Mouse (Mus musculus): ENCODE results near the gene Adamts12. TPM values are rescaled to one million over a fixed set of nuclear protein-coding genes. Genes with fewer than 3 reads are reported as not detected.

Adamts12 gene
- 2.2 and 4.1 TPM in 2 replicates for polyA plus RNA-seq (2014; fragmentation: Nextera tagmentation; extraction: Ambion mirVana)

DNA sequence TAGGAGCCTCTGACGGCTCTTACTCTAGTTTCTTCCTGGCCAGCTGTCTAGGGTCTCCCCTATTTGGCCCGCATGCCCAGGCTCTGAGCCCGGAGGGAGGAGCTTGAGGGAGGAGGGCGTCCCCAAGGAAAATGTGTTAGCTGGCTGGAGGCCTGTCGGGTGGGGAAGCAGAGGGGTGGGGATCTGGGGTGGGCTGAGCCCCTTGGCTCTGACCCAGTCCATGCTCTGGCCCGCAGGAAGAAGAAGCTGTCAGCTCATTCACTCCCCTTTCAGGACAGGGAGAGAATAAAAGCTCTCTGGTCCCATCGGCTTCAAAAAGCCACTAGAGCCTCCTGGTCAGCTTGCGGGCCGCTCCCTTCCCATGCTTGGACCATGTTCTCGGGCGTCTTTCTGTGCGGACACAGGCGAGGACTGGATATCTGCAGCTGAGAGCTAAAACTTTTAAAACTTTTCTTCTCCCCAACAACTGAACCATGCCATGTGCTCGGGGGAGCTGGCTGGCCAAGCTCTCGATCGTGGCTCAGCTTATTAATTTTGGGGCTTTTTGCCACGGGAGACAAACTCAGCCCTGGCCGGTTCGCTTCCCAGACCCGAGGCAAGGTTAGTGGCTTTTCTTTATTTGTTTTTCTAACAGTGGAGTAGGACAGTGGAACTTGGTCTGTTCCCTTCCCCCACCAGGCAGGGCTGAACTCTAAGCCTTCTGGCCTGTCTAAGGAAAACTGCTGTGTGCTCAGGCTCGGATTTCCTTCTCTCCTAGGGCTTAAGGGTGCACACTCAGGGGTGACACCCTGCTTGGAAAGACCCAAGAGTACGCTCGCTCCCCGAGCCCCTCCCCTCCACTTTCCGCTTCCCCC is at the start of gene Adamts12:
Gene Adamts12, plus strand, starts transcription at position 233 of the 854 bp plus-strand sequence.
- Histone ChIP-seq H3K4me3 (ENCODE audit: low read depth, low read length) (peak within 1 kb of the TSS; percentile 21), H3K4me1 (ENCODE audit: control insufficient read depth, insufficient read depth, low read length) (peaks cover 9% of the 10 kb centered on the region; the same call in 1 of the 2 replicates), H3K9me3 (ENCODE audit: control insufficient read depth, low read length) (no peaks in the 10 kb centered on the region), H3K27me3 (ENCODE audit: control insufficient read depth, insufficient read depth, low read length) (no peaks in the 10 kb centered on the region), H3K27ac (ENCODE audit: low read depth, low read length) (peak within 1 kb of the TSS; percentile 58), H3K9ac (replicated peaks; ENCODE audit: low read depth, low read length) (peak within 1 kb of the TSS; percentile 22), H3K36me3 (ENCODE audit: control insufficient read depth, insufficient read depth, low read length) (no peaks in the 10 kb centered on the region), H3K4me2 (ENCODE audit: low read depth, low read length) (peak within 1 kb of the TSS; percentile 42)
- 1% methylated on average over 25 of the region's 25 CpGs for WGBS
- ATAC-seq (ENCODE audit: low read depth): peak; percentile 89

DNA sequence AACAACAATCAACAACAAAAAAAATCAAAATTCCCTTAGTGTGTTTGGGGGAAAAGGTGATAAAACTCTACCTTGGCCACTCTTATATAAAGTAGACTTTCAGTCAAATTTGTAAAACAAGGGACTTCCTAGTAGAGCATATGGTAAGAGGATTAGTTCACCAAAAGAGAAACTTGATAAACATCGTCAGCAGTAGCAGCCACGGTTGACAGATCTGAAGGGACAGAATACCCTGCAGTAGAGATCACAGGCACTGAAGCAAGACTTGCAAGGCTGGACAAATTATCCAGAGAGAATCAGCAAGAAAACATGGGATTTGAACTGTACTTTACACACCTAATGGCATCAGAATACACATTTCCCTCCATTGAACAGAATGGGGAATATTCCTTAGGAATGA is 49.7 kb upstream of the Adamts12 start:
- Histone ChIP-seq H3K4me1 (ENCODE audit: control insufficient read depth, insufficient read depth, low read length) (no peaks in the 10 kb centered on the region), H3K4me2 (ENCODE audit: low read depth, low read length) (no peak overlapping the region), H3K27me3 (ENCODE audit: control insufficient read depth, insufficient read depth, low read length) (no peaks in the 10 kb centered on the region), H3K9ac (replicated peaks; ENCODE audit: low read depth, low read length) (no peak overlapping the region), H3K9me3 (ENCODE audit: control insufficient read depth, low read length) (no peaks in the 10 kb centered on the region), H3K36me3 (ENCODE audit: control insufficient read depth, insufficient read depth, low read length) (no peaks in the 10 kb centered on the region), H3K4me3 (ENCODE audit: low read depth, low read length) (no peak overlapping the region), H3K27ac (ENCODE audit: low read depth, low read length) (no peak overlapping the region)
- no peak for ATAC-seq (ENCODE audit: low read depth)
- WGBS: 65% methylated on average over 2 of the region's 2 CpGs

DNA sequence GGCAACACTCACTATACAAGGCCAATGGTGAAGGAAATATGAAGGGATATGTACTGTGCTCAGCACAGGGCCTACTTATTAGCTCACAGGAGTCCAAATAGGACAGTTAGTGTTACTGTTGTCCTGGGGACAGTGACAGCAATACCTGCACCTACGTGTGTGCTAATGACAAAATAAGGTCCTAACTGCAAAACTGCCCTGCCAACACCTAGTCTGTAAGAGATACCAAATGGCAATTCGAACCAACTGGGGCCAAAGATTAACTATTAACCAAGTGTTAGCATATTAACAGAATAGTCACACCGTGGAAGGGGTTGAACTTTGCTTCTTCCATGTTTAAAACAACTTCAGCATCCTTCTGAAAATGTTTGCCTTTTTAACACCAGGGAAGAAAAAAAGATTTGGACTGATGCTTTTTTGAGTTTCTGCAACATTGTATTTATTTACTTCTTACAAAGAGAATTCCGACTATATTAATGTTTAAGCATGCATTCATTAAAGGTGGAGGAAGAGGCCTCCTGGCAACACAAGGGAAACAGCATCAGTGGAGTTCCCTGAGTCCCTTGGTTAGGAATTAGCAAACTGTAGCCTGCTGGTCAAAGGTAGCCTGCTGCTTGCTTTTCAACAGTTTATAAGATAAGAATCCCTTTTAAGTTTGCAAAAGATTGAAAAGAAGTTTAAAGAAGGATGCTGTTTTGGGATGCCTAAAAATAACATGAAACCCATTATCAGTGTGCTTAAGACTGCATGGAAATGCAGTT is 37.6 kb upstream of the Adamts12 start:
- ATAC-seq (ENCODE audit: low read depth): no peak
- Histone ChIP-seq H3K9ac (replicated peaks; ENCODE audit: low read depth, low read length) (no peak overlapping the region), H3K27ac (ENCODE audit: low read depth, low read length) (no peak overlapping the region), H3K4me2 (ENCODE audit: low read depth, low read length) (no peak overlapping the region), H3K4me3 (ENCODE audit: low read depth, low read length) (no peak overlapping the region), H3K9me3 (ENCODE audit: control insufficient read depth, low read length) (no peaks in the 10 kb centered on the region), H3K27me3 (ENCODE audit: control insufficient read depth, insufficient read depth, low read length) (no peaks in the 10 kb centered on the region), H3K4me1 (ENCODE audit: control insufficient read depth, insufficient read depth, low read length) (no peaks in the 10 kb centered on the region), H3K36me3 (ENCODE audit: control insufficient read depth, insufficient read depth, low read length) (no peaks in the 10 kb centered on the region)
- 81% methylated on average over 4 of the region's 4 CpGs for WGBS

- 75% methylated on average over 3 of the region's 3 CpGs for WGBS
- H3K4me1 ChIP-seq (ENCODE audit: control insufficient read depth, insufficient read depth, low read length): no peaks in the 10 kb centered on the region
- H3K9me3 ChIP-seq (ENCODE audit: control insufficient read depth, low read length): no peaks in the 10 kb centered on the region
- no peak overlapping the region for H3K27ac ChIP-seq (ENCODE audit: low read depth, low read length)
- no peaks in the 10 kb centered on the region for H3K36me3 ChIP-seq (ENCODE audit: control insufficient read depth, insufficient read depth, low read length)
- no peak for ATAC-seq (ENCODE audit: low read depth)
- no peak overlapping the region for H3K4me2 ChIP-seq (ENCODE audit: low read depth, low read length)
- no peak overlapping the region for H3K9ac ChIP-seq (replicated peaks; ENCODE audit: low read depth, low read length)
- H3K4me3 ChIP-seq (ENCODE audit: low read depth, low read length): no peak overlapping the region
- peaks cover 7% of the 10 kb centered on the region for H3K27me3 ChIP-seq (ENCODE audit: control insufficient read depth, insufficient read depth, low read length)
These were observed 34.4 kb upstream of the Adamts12 start for GRCm38 (mm10) chr15:11030188-11030587.

DNA sequence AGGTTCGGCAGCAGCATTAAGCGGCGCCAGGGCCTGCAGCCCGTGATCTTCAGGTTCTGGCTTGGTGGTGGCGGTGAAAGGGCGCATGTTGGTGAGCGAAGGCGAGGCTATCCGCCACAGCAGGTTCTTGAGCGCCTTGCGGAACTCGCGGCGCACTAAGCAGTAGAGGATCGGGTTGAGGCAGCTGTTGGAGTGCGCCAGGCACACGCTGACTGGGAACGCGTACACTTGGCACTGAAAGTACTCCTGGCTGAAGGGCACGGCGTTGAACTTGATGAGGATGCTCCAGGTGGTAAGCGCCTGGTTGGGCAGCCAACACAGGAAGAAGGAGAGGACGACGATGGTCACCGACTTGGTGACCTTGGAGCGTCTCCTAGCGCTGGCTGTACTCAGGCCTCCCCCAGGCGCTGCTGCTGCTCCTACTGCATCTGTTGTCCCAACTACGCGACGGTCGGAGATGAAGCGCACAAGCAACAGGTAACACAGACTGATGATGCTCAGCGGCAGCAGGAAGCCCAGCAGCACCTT is 28.6 kb upstream of the Adamts12 start:
- Histone ChIP-seq H3K27ac (ENCODE audit: low read depth, low read length) (no peak overlapping the region), H3K9me3 (ENCODE audit: control insufficient read depth, low read length) (no peaks in the 10 kb centered on the region), H3K36me3 (ENCODE audit: control insufficient read depth, insufficient read depth, low read length) (no peaks in the 10 kb centered on the region), H3K9ac (replicated peaks; ENCODE audit: low read depth, low read length) (0 out of 2 replicates have a peak overlapping the region, but pooled peaks have one; percentile 12), H3K27me3 (ENCODE audit: control insufficient read depth, insufficient read depth, low read length) (peaks cover 36% of the 10 kb centered on the region), H3K4me3 (ENCODE audit: low read depth, low read length) (peak overlapping the region; percentile 27), H3K4me1 (ENCODE audit: control insufficient read depth, insufficient read depth, low read length) (peaks cover 18% of the 10 kb centered on the region), H3K4me2 (ENCODE audit: low read depth, low read length) (peak overlapping the region; percentile 70)
- peak; percentile 42; the same call in 1 of the 2 replicates for ATAC-seq (ENCODE audit: low read depth)
- WGBS: 5% methylated on average over 34 of the region's 34 CpGs

- Histone ChIP-seq H3K4me3 (ENCODE audit: low read depth, low read length) (peak overlapping the region; percentile 27), H3K27ac (ENCODE audit: low read depth, low read length) (no peak overlapping the region), H3K9ac (replicated peaks; ENCODE audit: low read depth, low read length) (peak overlapping the region; percentile 52; the same call in 1 of the 2 replicates), H3K27me3 (ENCODE audit: control insufficient read depth, insufficient read depth, low read length) (peaks cover 36% of the 10 kb centered on the region), H3K4me1 (ENCODE audit: control insufficient read depth, insufficient read depth, low read length) (peaks cover 18% of the 10 kb centered on the region), H3K4me2 (ENCODE audit: low read depth, low read length) (peak overlapping the region; percentile 70), H3K9me3 (ENCODE audit: control insufficient read depth, low read length) (no peaks in the 10 kb centered on the region), H3K36me3 (ENCODE audit: control insufficient read depth, insufficient read depth, low read length) (no peaks in the 10 kb centered on the region)
- ATAC-seq (ENCODE audit: low read depth): peak; percentile 52
- WGBS: 2% methylated on average over 49 of the region's 49 CpGs
These were observed 27.8 kb upstream of the Adamts12 start for GRCm38 (mm10) chr15:11036535-11037375.

DNA sequence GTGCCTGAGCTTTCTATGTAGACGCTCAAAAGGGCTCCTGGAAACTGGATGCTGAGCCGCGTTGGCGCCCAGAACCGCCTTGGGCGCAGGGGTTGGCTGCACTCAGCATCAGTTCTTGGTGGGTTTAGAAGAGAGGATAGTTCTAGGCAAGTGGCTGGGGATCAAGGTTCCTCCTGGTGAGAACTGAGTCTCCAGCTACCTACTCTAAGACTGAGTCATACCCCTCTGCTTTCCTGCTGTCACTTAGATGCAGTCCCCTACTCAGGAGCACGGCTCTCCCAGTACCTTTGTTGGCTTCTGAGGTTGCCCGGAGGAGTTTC is 27.3 kb upstream of the Adamts12 start:
- H3K4me1 ChIP-seq (ENCODE audit: control insufficient read depth, insufficient read depth, low read length): peaks cover 18% of the 10 kb centered on the region
- peak overlapping the region; percentile 52; the same call in 1 of the 2 replicates for H3K9ac ChIP-seq (replicated peaks; ENCODE audit: low read depth, low read length)
- 3% methylated on average over 8 of the region's 8 CpGs for WGBS
- H3K9me3 ChIP-seq (ENCODE audit: control insufficient read depth, low read length): no peaks in the 10 kb centered on the region
- H3K36me3 ChIP-seq (ENCODE audit: control insufficient read depth, insufficient read depth, low read length): no peaks in the 10 kb centered on the region
- peaks cover 36% of the 10 kb centered on the region for H3K27me3 ChIP-seq (ENCODE audit: control insufficient read depth, insufficient read depth, low read length)
- peak overlapping the region; percentile 70 for H3K4me2 ChIP-seq (ENCODE audit: low read depth, low read length)
- peak overlapping the region; percentile 27 for H3K4me3 ChIP-seq (ENCODE audit: low read depth, low read length)
- H3K27ac ChIP-seq (ENCODE audit: low read depth, low read length): no peak overlapping the region
- no peak for ATAC-seq (ENCODE audit: low read depth)

DNA sequence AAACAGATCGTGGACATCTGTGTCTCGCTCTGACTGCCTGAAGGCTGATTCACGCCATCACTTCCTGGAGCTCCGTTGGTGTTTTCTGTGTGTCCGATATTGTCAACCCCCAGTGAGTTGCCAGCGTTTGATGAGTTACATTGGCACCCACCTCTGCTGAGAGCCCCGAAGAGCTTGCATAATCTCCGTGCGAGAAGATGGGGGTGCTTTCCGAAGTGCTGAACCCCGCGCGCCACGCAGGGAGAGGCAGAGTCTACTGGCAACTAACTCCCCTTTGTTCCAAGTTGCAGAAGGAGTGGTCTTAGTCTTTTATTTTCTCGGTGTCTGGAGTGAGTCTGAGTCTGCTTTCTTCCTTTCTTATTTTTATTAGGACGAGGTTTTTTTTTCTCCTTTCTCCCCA is 26.9 kb upstream of the Adamts12 start, which contains the start of gene Rxfp3:
Gene Rxfp3, minus strand, starts transcription at position 281 of the 400 bp plus-strand sequence.
- WGBS: 3% methylated on average over 16 of the region's 16 CpGs
- H3K9me3 ChIP-seq (ENCODE audit: control insufficient read depth, low read length): no peaks in the 10 kb centered on the region
- no peak within 1 kb of the TSS for H3K27ac ChIP-seq (ENCODE audit: low read depth, low read length)
- H3K4me3 ChIP-seq (ENCODE audit: low read depth, low read length): peak within 1 kb of the TSS; percentile 27
- H3K9ac ChIP-seq (replicated peaks; ENCODE audit: low read depth, low read length): peak within 1 kb of the TSS; percentile 52; the same call in 1 of the 2 replicates
- peaks cover 36% of the 10 kb centered on the region for H3K27me3 ChIP-seq (ENCODE audit: control insufficient read depth, insufficient read depth, low read length)
- H3K4me1 ChIP-seq (ENCODE audit: control insufficient read depth, insufficient read depth, low read length): peaks cover 18% of the 10 kb centered on the region
- H3K36me3 ChIP-seq (ENCODE audit: control insufficient read depth, insufficient read depth, low read length): no peaks in the 10 kb centered on the region
- ATAC-seq (ENCODE audit: low read depth): no peak
- peak within 1 kb of the TSS; percentile 70 for H3K4me2 ChIP-seq (ENCODE audit: low read depth, low read length)

Data from neural tube, embryonic 14.5 days (tissue).